In the genomic region with DNA sequence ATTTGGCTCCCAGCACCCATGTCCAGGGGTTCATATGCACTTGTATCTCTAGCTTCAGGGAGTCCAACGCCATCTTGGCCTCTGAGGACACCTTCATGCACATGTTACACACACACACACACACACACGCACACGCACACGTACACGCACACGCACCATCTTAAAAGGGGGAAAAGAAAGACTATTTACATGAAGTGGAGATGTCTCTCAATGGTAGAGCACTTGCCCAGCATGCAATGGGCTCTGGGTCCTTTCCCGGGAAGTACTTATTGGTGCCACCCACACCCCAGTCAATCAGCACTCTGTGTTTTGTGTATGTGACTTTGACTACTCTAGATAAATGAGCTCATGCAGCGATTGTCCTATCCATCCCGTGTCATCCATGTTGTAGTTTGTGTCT, we compare ENCODE assay signal across 21 mouse cellular contexts. TPM values are rescaled to one million over a fixed set of nuclear protein-coding genes. Genes with fewer than 3 reads are reported as not detected.
DNase-seq lines count a peak whose midpoint lies in the region; ATAC-seq and TF ChIP-seq lines count a peak whose summit lies in the region.
"Had no signal": no experiment of that assay in that cellular context is flagged by ENCODE, and none has a peak within 500 bp of the region (broad histone marks: within the 10 kb centered on the region; RNA-seq: fewer than 3 reads in every experiment).

No protein-coding gene starts in this region.

- no peaks in the 10 kb centered on the region for H3K79me2 ChIP-seq in myocyte (ENCODE audit: control insufficient read depth, insufficient read depth)

- H3ac ChIP-seq in myocyte (ENCODE audit: control insufficient read depth, insufficient read length), result no peak overlapping the region

- 86% methylated on average over 9 of the region's 9 CpGs for WGBS in heart, embryonic 11.5 days (ENCODE audit: insufficient replicate concordance)
- WGBS in heart, embryonic 13.5 days, result 91% methylated on average over 9 of the region's 9 CpGs

- no peak overlapping the region for H3K4me3 ChIP-seq in heart, embryonic 11.5 days (ENCODE audit: low read depth, low read length)
- no peak overlapping the region for H3K4me3 ChIP-seq in heart, embryonic 13.5 days
- no peak overlapping the region for H3K4me3 ChIP-seq in myocyte

- peak; percentile 78 for DNase-seq in heart, adult 11 months
- DNase-seq in heart, postnatal 25 days (ENCODE audit: low spot score), result no peak
- DNase-seq in right cerebral cortex, adult 2 months (ENCODE audit: low spot score in 2 of 2), result no peak
- DNase-seq: adrenal gland, adult 2 months; adrenal gland, adult 8-10 months; adrenal gland, postnatal 10 days; adrenal gland, postnatal 14 days; adrenal gland, postnatal 25 days; adrenal gland, postnatal 36 days; B cell, adult 2 months; cerebellum, adult 11 months; cerebellum, adult 11-12 months; cerebellum, adult 18-20 months had no signal

- H3K4me2 ChIP-seq in heart, embryonic 11.5 days, result no peak overlapping the region
- H3K4me2 ChIP-seq in heart, embryonic 13.5 days, result no peak overlapping the region
- no peak overlapping the region for H3K4me2 ChIP-seq in myocyte (ENCODE audit: low read depth)

- peaks cover 3% of the 10 kb centered on the region for H3K4me1 ChIP-seq in heart, embryonic 11.5 days (ENCODE audit: control insufficient read depth, insufficient read depth, low read length)
- peaks cover 18% of the 10 kb centered on the region for H3K4me1 ChIP-seq in heart, embryonic 13.5 days

- H3K9me3 ChIP-seq in heart, embryonic 11.5 days (replicated peaks; ENCODE audit: control insufficient read depth, low read length), result no peaks in the 10 kb centered on the region
- H3K9me3 ChIP-seq in heart, embryonic 13.5 days, result no peaks in the 10 kb centered on the region
- H3K9me3 ChIP-seq: G1E had no signal

- intact Hi-C loops in heart, postnatal 25 days (cut with DNase I), result loop anchor here (5.0 kb wide), 1 partner anchor 539 kb away; the partner anchor contains the start of gene Mettl2

- H3K27me3 ChIP-seq in heart, embryonic 11.5 days (ENCODE audit: control insufficient read depth, insufficient read depth, low read length), result no peaks in the 10 kb centered on the region
- no peaks in the 10 kb centered on the region for H3K27me3 ChIP-seq in heart, embryonic 13.5 days (replicated peaks)
- H3K27me3 ChIP-seq in myocyte (ENCODE audit: control insufficient read depth, insufficient read depth, insufficient read length), result no peaks in the 10 kb centered on the region
- H3K27me3 ChIP-seq: CH12.LX, Patski had no signal

- H3K9ac ChIP-seq in heart, embryonic 11.5 days (ENCODE audit: low read depth, low read length), result no peak overlapping the region
- no peak overlapping the region for H3K9ac ChIP-seq in heart, embryonic 13.5 days

- peak; percentile 44 for TF ChIP-seq POLR2A in myocyte (IDR thresholded peaks at IDR 0.05; ENCODE audit: insufficient read length, low read depth)

- H3K27ac ChIP-seq in heart, embryonic 11.5 days (ENCODE audit: low read depth, low read length), result no peak overlapping the region
- H3K27ac ChIP-seq in heart, embryonic 13.5 days (replicated peaks), result 0 out of 2 replicates have a peak overlapping the region, but pooled peaks have one; percentile 8

- peaks cover 18% of the 10 kb centered on the region for H3K36me3 ChIP-seq in heart, embryonic 11.5 days (ENCODE audit: control insufficient read depth, insufficient read depth, low read length)
- H3K36me3 ChIP-seq in heart, embryonic 13.5 days, result peaks cover 55% of the 10 kb centered on the region
- peaks cover 5% of the 10 kb centered on the region for H3K36me3 ChIP-seq in myocyte (ENCODE audit: control insufficient read depth, insufficient read depth)
- H3K36me3 ChIP-seq: G1E had no signal

- no peak for ATAC-seq in heart, embryonic 11.5 days (replicated peaks; ENCODE audit: insufficient number of reproducible peaks, low FRiP score, low TSS enrichment)
- ATAC-seq in heart, embryonic 13.5 days (ENCODE audit: extremely low read depth, insufficient number of reproducible peaks, low FRiP score, low TSS enrichment), result no peak
- ATAC-seq: activated CD4-positive, CD25-positive, alpha-beta regulatory T cell, adult 4 months; CD4-positive, CD25-positive, alpha-beta regulatory T cell, adult 4 months; Patski had no signal

TF ChIP-seq in myocyte, 11 proteins besides CTCF, POLR2A, EP300 and RAD21:
- TF ChIP-seq POLR2AphosphoS2 (IDR thresholded peaks at IDR 0.05; ENCODE audit: insufficient read length, low read depth) (peak; percentile 90), USF1 (IDR thresholded peaks at IDR 0.05; ENCODE audit: low read depth) (no peak)

RNA-seq across cellular contexts. Expression of gene Itgb3, which starts 19.9 kb away (rescaled TPM):
- 3.9 and 4.6 TPM in 2 replicates for polyA plus RNA-seq in heart, embryonic 11.5 days (2014; fragmentation: Nextera tagmentation; extraction: Ambion mirVana)
- polyA plus RNA-seq in heart, embryonic 13.5 days (2015; fragmentation: Nextera tagmentation; extraction: Ambion mirVana), result 5.0 and 5.1 TPM in 2 replicates
- total RNA-seq in heart, postnatal 25 days (2021), result 1 to 10 TPM; 3.1 to 3.8 TPM
- polyA plus RNA-seq in myocyte (2012; fragmentation: generic; extraction: Trizol), result 25.0 TPM

RNA-seq across cellular contexts. Expression of gene Myl4, which starts 37.4 kb away (rescaled TPM):
- 3,018 and 3,194 TPM in 2 replicates for polyA plus RNA-seq in heart, embryonic 11.5 days (2014; fragmentation: Nextera tagmentation; extraction: Ambion mirVana)
- 2,381 and 2,697 TPM in 2 replicates for polyA plus RNA-seq in heart, embryonic 13.5 days (2015; fragmentation: Nextera tagmentation; extraction: Ambion mirVana)
- 100 to 1,000 TPM; 832 to 984 TPM for total RNA-seq in heart, postnatal 25 days (2021)
- polyA plus RNA-seq in myocyte (2012; fragmentation: generic; extraction: Trizol), result 5,062 TPM
- polyA plus RNA-seq: G1E had no signal

RNA-seq across cellular contexts. Expression of gene Cdc27, which starts 37.5 kb away (rescaled TPM):
- polyA plus RNA-seq in heart, embryonic 11.5 days (2014; fragmentation: Nextera tagmentation; extraction: Ambion mirVana), result 34.4 and 44.6 TPM in 2 replicates
- polyA plus RNA-seq in heart, embryonic 13.5 days (2015; fragmentation: Nextera tagmentation; extraction: Ambion mirVana), result 31.7 TPM in 2 replicates
- 10 to 100 TPM; 28.6 to 29.7 TPM for total RNA-seq in heart, postnatal 25 days (2021)
- 9.2 TPM for polyA plus RNA-seq in myocyte (2012; fragmentation: generic; extraction: Trizol)
